Mouse (Mus musculus): Measurements from ENCODE around the gene Stag3. TPM values are rescaled to one million over a fixed set of nuclear protein-coding genes. Genes with fewer than 3 reads are reported as not detected.
A peak's percentile ranks its signal among the peaks of the same experiment; 100 is the strongest.

Gene Stag3
- polyA plus RNA-seq, 2 experiments: 5.6 to 18.8 TPM

DNA sequence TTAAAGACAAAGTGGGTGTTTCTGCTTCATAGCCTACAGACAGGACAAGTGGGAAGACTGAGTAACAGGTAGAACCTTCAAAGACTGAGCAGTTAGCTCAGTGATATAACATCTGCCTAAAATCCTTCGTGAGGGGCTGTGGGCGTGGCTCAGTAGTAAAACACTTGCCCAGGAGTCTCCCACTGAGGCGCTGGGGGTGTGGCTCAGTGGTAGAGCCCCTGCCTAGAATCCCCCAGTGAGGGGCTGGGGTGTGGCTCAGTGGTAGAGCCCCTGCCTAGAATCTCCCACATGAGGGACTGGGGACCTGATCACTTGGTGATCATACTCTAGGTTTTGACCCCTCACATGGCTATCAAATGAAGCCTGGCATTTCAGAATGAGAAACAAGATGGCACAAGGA, 22.0 kb upstream of the Stag3 start:
- H3K27ac ChIP-seq (replicated peaks; ENCODE audit: low read depth, low read length): no peak overlapping the region
- H3K4me2 ChIP-seq (replicated peaks; ENCODE audit: low read depth, low read length, severe bottlenecking): no peak overlapping the region
- 81% methylated on average over 3 of the region's 3 CpGs for WGBS
- no peaks in the 10 kb centered on the region for H3K9me3 ChIP-seq (ENCODE audit: control insufficient read depth, low read length)
- no peaks in the 10 kb centered on the region for H3K27me3 ChIP-seq (ENCODE audit: control insufficient read depth, insufficient read depth, low read length)
- peaks cover 18% of the 10 kb centered on the region for H3K4me1 ChIP-seq (ENCODE audit: control insufficient read depth, insufficient read depth, low read length)
- ATAC-seq (ENCODE audit: low FRiP score, low read depth): no peak
- peaks cover 47% of the 10 kb centered on the region for H3K36me3 ChIP-seq (ENCODE audit: control insufficient read depth, insufficient read depth, low read length)
- peak; percentile 2 for DNase-seq (ENCODE audit: low spot score)
- H3K4me3 ChIP-seq (replicated peaks; ENCODE audit: low read length): no peak overlapping the region
- no peak overlapping the region for H3K9ac ChIP-seq (ENCODE audit: low read depth, low read length, severe bottlenecking)
- TF ChIP-seq POLR2A (IDR thresholded peaks at IDR 0.05; ENCODE audit: borderline replicate concordance, extremely low read depth, insufficient read depth, insufficient read length): no peak

GRCm38 (mm10) chr5:138258542-138258941, 21.5 kb upstream of the Stag3 start:
- no peak overlapping the region for H3K9ac ChIP-seq (ENCODE audit: low read depth, low read length, severe bottlenecking)
- H3K27ac ChIP-seq (replicated peaks; ENCODE audit: low read depth, low read length): no peak overlapping the region
- H3K4me3 ChIP-seq (replicated peaks; ENCODE audit: low read length): no peak overlapping the region
- H3K4me2 ChIP-seq (replicated peaks; ENCODE audit: low read depth, low read length, severe bottlenecking): no peak overlapping the region
- peaks cover 47% of the 10 kb centered on the region for H3K36me3 ChIP-seq (ENCODE audit: control insufficient read depth, insufficient read depth, low read length)
- peaks cover 19% of the 10 kb centered on the region for H3K4me1 ChIP-seq (ENCODE audit: control insufficient read depth, insufficient read depth, low read length)
- H3K27me3 ChIP-seq (ENCODE audit: control insufficient read depth, insufficient read depth, low read length): no peaks in the 10 kb centered on the region
- ATAC-seq (ENCODE audit: low FRiP score, low read depth): no peak
- no peak for TF ChIP-seq POLR2A (IDR thresholded peaks at IDR 0.05; ENCODE audit: borderline replicate concordance, extremely low read depth, insufficient read depth, insufficient read length)
- WGBS: 83% methylated on average over 6 of the region's 6 CpGs
- no peaks in the 10 kb centered on the region for H3K9me3 ChIP-seq (ENCODE audit: control insufficient read depth, low read length)
- DNase-seq (ENCODE audit: low spot score): peak; percentile 4

- Histone ChIP-seq H3K4me3 (replicated peaks; ENCODE audit: low read length) (no peak overlapping the region), H3K9ac (ENCODE audit: low read depth, low read length, severe bottlenecking) (no peak overlapping the region), H3K36me3 (ENCODE audit: control insufficient read depth, insufficient read depth, low read length) (peaks cover 47% of the 10 kb centered on the region), H3K9me3 (ENCODE audit: control insufficient read depth, low read length) (no peaks in the 10 kb centered on the region), H3K27ac (replicated peaks; ENCODE audit: low read depth, low read length) (no peak overlapping the region), H3K4me1 (ENCODE audit: control insufficient read depth, insufficient read depth, low read length) (peaks cover 19% of the 10 kb centered on the region), H3K4me2 (replicated peaks; ENCODE audit: low read depth, low read length, severe bottlenecking) (no peak overlapping the region), H3K27me3 (ENCODE audit: control insufficient read depth, insufficient read depth, low read length) (no peaks in the 10 kb centered on the region)
- ATAC-seq (ENCODE audit: low FRiP score, low read depth): no peak
- DNase-seq (ENCODE audit: low spot score): no peak
- 51% methylated on average over 7 of the region's 7 CpGs for WGBS
- TF ChIP-seq POLR2A (IDR thresholded peaks at IDR 0.05; ENCODE audit: borderline replicate concordance, extremely low read depth, insufficient read depth, insufficient read length): no peak
Measured at GRCm38 (mm10) chr5:138258993-138259392, 21.0 kb upstream of the Stag3 start.

- peaks cover 20% of the 10 kb centered on the region for H3K4me1 ChIP-seq (ENCODE audit: control insufficient read depth, insufficient read depth, low read length)
- no peak overlapping the region for H3K27ac ChIP-seq (replicated peaks; ENCODE audit: low read depth, low read length)
Measured at GRCm38 (mm10) chr5:138260051-138260450, 20.0 kb upstream of the Stag3 start.

DNA sequence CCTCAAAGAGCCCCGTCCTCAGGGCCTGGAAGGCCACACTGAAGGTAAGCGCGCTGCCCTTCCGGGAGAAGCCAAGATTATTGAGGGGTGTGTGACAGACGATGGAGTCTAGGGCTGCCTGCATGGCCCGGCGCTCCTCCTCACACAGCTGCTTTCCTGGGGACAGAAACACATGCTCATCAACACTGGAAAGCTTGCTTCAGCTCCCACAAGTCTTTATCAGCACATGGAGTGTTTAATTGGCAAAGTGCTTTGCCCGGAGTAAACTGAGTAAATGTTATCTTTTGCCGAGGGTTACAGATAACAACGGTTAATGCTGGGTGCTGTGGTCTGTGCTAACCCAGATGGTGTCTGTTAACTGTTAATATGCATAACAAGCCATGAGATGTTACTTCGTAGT, 19.2 kb upstream of the Stag3 start:
- TF ChIP-seq POLR2A (IDR thresholded peaks at IDR 0.05; ENCODE audit: borderline replicate concordance, extremely low read depth, insufficient read depth, insufficient read length): no peak
- peaks cover 47% of the 10 kb centered on the region for H3K36me3 ChIP-seq (ENCODE audit: control insufficient read depth, insufficient read depth, low read length)
- H3K4me1 ChIP-seq (ENCODE audit: control insufficient read depth, insufficient read depth, low read length): peaks cover 19% of the 10 kb centered on the region
- H3K27ac ChIP-seq (replicated peaks; ENCODE audit: low read depth, low read length): no peak overlapping the region
- no peak overlapping the region for H3K9ac ChIP-seq (ENCODE audit: low read depth, low read length, severe bottlenecking)
- no peaks in the 10 kb centered on the region for H3K27me3 ChIP-seq (ENCODE audit: control insufficient read depth, insufficient read depth, low read length)
- DNase-seq (ENCODE audit: low spot score) (no peak), ATAC-seq (ENCODE audit: low FRiP score, low read depth) (no peak)
- no peak overlapping the region for H3K4me2 ChIP-seq (replicated peaks; ENCODE audit: low read depth, low read length, severe bottlenecking)
- no peaks in the 10 kb centered on the region for H3K9me3 ChIP-seq (ENCODE audit: control insufficient read depth, low read length)
- no peak overlapping the region for H3K4me3 ChIP-seq (replicated peaks; ENCODE audit: low read length)
- 89% methylated on average over 11 of the region's 11 CpGs for WGBS

More at GRCm38 (mm10) chr5:138260051-138260450, 20.0 kb upstream of the Stag3 start:
- Histone ChIP-seq H3K4me2 (replicated peaks; ENCODE audit: low read depth, low read length, severe bottlenecking) (no peak overlapping the region), H3K36me3 (ENCODE audit: control insufficient read depth, insufficient read depth, low read length) (peaks cover 47% of the 10 kb centered on the region), H3K27me3 (ENCODE audit: control insufficient read depth, insufficient read depth, low read length) (no peaks in the 10 kb centered on the region), H3K4me3 (replicated peaks; ENCODE audit: low read length) (no peak overlapping the region), H3K9me3 (ENCODE audit: control insufficient read depth, low read length) (no peaks in the 10 kb centered on the region), H3K9ac (ENCODE audit: low read depth, low read length, severe bottlenecking) (no peak overlapping the region)
- ATAC-seq (ENCODE audit: low FRiP score, low read depth) (no peak), DNase-seq (ENCODE audit: low spot score) (peak; percentile 2)
- 90% methylated on average over 10 of the region's 10 CpGs for WGBS
- TF ChIP-seq POLR2A (IDR thresholded peaks at IDR 0.05; ENCODE audit: borderline replicate concordance, extremely low read depth, insufficient read depth, insufficient read length): no peak

- H3K9ac ChIP-seq (ENCODE audit: low read depth, low read length, severe bottlenecking): no peak overlapping the region
- WGBS: 72% methylated on average over 4 of the region's 4 CpGs
Measured at GRCm38 (mm10) chr5:138262001-138262400, 18.0 kb upstream of the Stag3 start.

More at GRCm38 (mm10) chr5:138262001-138262400, 18.0 kb upstream of the Stag3 start:
- peaks cover 13% of the 10 kb centered on the region for H3K4me1 ChIP-seq (ENCODE audit: control insufficient read depth, insufficient read depth, low read length)
- no peak for DNase-seq (ENCODE audit: low spot score)
- no peak overlapping the region for H3K27ac ChIP-seq (replicated peaks; ENCODE audit: low read depth, low read length)
- no peaks in the 10 kb centered on the region for H3K9me3 ChIP-seq (ENCODE audit: control insufficient read depth, low read length)
- no peaks in the 10 kb centered on the region for H3K27me3 ChIP-seq (ENCODE audit: control insufficient read depth, insufficient read depth, low read length)
- peaks cover 47% of the 10 kb centered on the region for H3K36me3 ChIP-seq (ENCODE audit: control insufficient read depth, insufficient read depth, low read length)
- no peak for TF ChIP-seq POLR2A (IDR thresholded peaks at IDR 0.05; ENCODE audit: borderline replicate concordance, extremely low read depth, insufficient read depth, insufficient read length)
- no peak overlapping the region for H3K4me2 ChIP-seq (replicated peaks; ENCODE audit: low read depth, low read length, severe bottlenecking)
- ATAC-seq (ENCODE audit: low FRiP score, low read depth): no peak
- H3K4me3 ChIP-seq (replicated peaks; ENCODE audit: low read length): no peak overlapping the region
